Mouse (Mus musculus): ENCODE results near the gene Mrpl28. TPM values are rescaled to one million over a fixed set of nuclear protein-coding genes. Genes with fewer than 3 reads are reported as not detected.
A peak's percentile ranks its signal among the peaks of the same experiment; 100 is the strongest.
"Not testable (repeated sequence)": the region's sequence is repeated elsewhere in the genome, so short reads cannot be mapped to it uniquely, and the experiment has no call there.

Gene Mrpl28
- total RNA-seq, 2 experiments from 2014 or later, result 61.7 to 68.9 TPM

DNA sequence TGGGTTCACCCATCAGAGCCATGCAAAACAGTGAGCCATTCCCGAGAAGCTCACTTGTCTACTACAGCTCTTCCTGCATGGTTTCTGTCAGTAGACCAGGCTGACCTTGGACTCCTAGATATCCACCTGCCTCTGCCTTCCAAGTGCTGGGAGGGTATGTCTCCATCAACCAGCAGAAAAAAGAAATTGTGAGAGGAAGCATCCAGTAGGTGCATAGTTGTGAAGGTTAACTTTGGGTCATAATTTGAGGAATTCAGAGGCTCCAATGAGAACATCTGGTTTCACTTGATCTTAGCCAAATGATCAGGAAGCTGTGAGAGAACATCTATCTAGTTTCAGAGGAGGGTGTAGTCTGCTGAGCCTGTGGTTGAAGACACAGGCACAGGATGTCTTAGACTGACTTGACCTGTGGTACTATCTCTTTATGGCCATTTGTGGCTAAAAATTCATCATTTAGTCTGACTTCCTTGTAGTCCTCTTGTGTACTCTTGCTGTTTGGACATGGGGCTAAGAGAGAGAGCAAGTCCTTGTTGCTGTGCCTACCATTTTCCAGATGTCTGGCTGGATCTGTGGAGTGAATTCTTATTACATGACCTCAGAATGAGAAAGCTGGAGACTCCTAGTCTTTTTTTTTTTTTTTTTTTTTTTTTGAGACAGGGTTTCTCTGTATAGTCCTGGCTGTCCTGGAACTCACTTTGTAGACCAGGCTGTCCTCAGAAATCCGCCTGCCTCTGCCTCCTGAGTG lies 28.8 kb downstream of the Mrpl28 start:
- no peak for ATAC-seq (replicated peaks; ENCODE audit: poor library complexity, severe bottlenecking)

DNA sequence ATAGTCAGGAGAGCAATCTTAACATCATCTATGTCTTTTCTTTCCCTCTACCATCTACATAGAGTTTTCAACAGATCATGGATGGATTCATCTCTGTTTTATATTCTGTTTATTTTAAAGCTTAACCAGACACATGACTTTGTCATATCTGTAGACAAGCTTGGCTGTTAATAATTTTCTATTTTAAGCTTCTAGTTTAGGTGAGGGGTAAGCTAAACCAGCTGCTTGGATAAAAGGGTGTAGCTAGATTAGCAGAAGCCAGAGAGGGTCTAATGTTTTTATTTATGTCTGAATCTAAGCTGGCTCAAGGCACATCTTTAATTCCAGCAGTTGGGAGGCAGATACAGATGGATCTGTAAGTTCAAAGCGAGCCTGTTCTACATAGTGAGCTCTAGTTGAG lies 39.4 kb downstream of the Mrpl28 start:
- ATAC-seq (replicated peaks; ENCODE audit: poor library complexity, severe bottlenecking), result no peak

DNA sequence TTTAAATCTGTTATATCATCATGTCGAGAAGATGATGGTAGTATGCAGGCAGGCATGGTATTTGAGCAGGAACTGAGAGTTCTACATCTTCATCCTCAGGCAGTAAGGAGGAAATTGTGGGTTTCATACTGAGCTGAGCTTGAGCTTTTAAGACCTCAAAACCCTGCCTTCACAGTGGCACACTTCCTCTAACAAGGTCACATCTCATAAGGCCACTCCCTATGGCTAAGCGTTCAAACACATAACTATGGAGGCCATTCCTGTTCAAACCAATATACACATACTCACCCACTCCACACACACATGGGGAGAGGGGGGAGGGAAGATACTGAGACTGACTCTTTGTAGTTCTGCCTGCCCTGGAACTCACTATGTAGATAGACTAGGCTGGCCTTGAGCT lies 44.7 kb downstream of the Mrpl28 start:
- peak; percentile 98 for ATAC-seq (replicated peaks; ENCODE audit: poor library complexity, severe bottlenecking)

DNA sequence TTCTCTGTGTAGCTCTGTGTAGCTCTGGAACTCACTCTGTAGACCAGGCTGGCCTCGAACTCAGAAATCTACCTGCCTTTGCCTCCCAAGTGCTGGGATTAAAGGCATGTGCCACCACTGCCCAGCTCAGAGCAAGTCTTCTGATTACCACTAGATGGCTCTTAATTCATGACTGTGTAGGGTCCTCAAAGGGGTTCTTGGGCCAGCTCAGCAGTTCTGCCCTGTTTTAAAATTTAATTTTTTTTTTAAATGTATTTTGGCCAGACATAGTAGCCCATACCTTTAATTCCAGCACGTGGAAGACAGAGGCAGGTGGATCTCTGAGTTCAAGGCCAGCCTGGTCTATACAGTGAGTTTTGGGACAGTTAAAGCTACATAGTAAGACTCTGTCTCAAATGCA lies 51.9 kb downstream of the Mrpl28 start:
- ATAC-seq (replicated peaks; ENCODE audit: poor library complexity, severe bottlenecking), result not testable (repeated sequence)

Other genes with a start within 250 kb of the Mrpl28 start
- 23.4 and 27.7 TPM in 2 replicates for gene Mettl26, start 248.4 kb upstream of the Mrpl28 start, total RNA-seq (2014; fragmentation: Nextera tagmentation)
- 9.7 and 15.2 TPM in 2 replicates for gene Mettl26, start 248.4 kb upstream of the Mrpl28 start, total RNA-seq (2017)
- 2.1 TPM in 1 of 2 replicates, not detected in the other for gene Wfikkn1, start 242.6 kb upstream of the Mrpl28 start, total RNA-seq (2014; fragmentation: Nextera tagmentation)
- gene Wfikkn1, start 242.6 kb upstream of the Mrpl28 start, total RNA-seq (2017), result 1.1 and 1.3 TPM in 2 replicates
- 9.4 and 15.9 TPM in 2 replicates for gene Rab40c, start 203.8 kb upstream of the Mrpl28 start, total RNA-seq (2014; fragmentation: Nextera tagmentation)
- 7.2 and 11.8 TPM in 2 replicates for gene Rab40c, start 203.8 kb upstream of the Mrpl28 start, total RNA-seq (2017)
- 63.5 and 87.9 TPM in 2 replicates for gene Pigq, start 178.6 kb upstream of the Mrpl28 start, total RNA-seq (2014; fragmentation: Nextera tagmentation)
- 32.4 and 37.1 TPM in 2 replicates for gene Pigq, start 178.6 kb upstream of the Mrpl28 start, total RNA-seq (2017)
- gene Nhlrc4, start 178.5 kb upstream of the Mrpl28 start, total RNA-seq (2014; fragmentation: Nextera tagmentation), result not detected in 2 replicates
- gene Nhlrc4, start 178.5 kb upstream of the Mrpl28 start, total RNA-seq (2017), result not detected in 2 replicates
- gene A930017K11Rik, start 170.9 kb upstream of the Mrpl28 start, total RNA-seq (2014; fragmentation: Nextera tagmentation), result not detected in 2 replicates
- gene A930017K11Rik, start 170.9 kb upstream of the Mrpl28 start, total RNA-seq (2017), result not detected in 2 replicates
- gene Capn15, start 137.7 kb upstream of the Mrpl28 start, total RNA-seq (2014; fragmentation: Nextera tagmentation), result 12.5 and 16.4 TPM in 2 replicates
- gene Capn15, start 137.7 kb upstream of the Mrpl28 start, total RNA-seq (2017), result 3.2 and 5.3 TPM in 2 replicates
- gene Rab11fip3, start 53.9 kb upstream of the Mrpl28 start, total RNA-seq (2014; fragmentation: Nextera tagmentation), result 1.3 and 3.6 TPM in 2 replicates
- 0.46 and 0.60 TPM in 2 replicates for gene Rab11fip3, start 53.9 kb upstream of the Mrpl28 start, total RNA-seq (2017)
- gene Decr2, start 33.2 kb upstream of the Mrpl28 start, total RNA-seq (2014; fragmentation: Nextera tagmentation), result 5.7 and 13.3 TPM in 2 replicates
- 14.8 and 17.0 TPM in 2 replicates for gene Decr2, start 33.2 kb upstream of the Mrpl28 start, total RNA-seq (2017)
- 74.1 and 75.1 TPM in 2 replicates for gene Nme4, start 27.9 kb upstream of the Mrpl28 start, total RNA-seq (2014; fragmentation: Nextera tagmentation)
- gene Nme4, start 27.9 kb upstream of the Mrpl28 start, total RNA-seq (2017), result 41.2 and 43.4 TPM in 2 replicates
- gene Tmem8, start 10.2 kb upstream of the Mrpl28 start, total RNA-seq (2014; fragmentation: Nextera tagmentation), result 5.3 and 8.6 TPM in 2 replicates
- gene Tmem8, start 10.2 kb upstream of the Mrpl28 start, total RNA-seq (2017), result 2.1 and 3.7 TPM in 2 replicates
- 26.9 and 28.3 TPM in 2 replicates for gene Axin1, start 15.2 kb downstream of the Mrpl28 start, total RNA-seq (2014; fragmentation: Nextera tagmentation)
- gene Axin1, start 15.2 kb downstream of the Mrpl28 start, total RNA-seq (2017), result 147 and 186 TPM in 2 replicates
- gene Pdia2, start 75.6 kb downstream of the Mrpl28 start, total RNA-seq (2014; fragmentation: Nextera tagmentation), result not detected in 2 replicates
- gene Pdia2, start 75.6 kb downstream of the Mrpl28 start, total RNA-seq (2017), result 0.30 TPM in 1 of 2 replicates, not detected in the other
- not detected in 2 replicates for gene Rgs11, start 79.5 kb downstream of the Mrpl28 start, total RNA-seq (2014; fragmentation: Nextera tagmentation)
- not detected in 2 replicates for gene Rgs11, start 79.5 kb downstream of the Mrpl28 start, total RNA-seq (2017)
- not detected in 2 replicates for gene Arhgdig, start 84.3 kb downstream of the Mrpl28 start, total RNA-seq (2014; fragmentation: Nextera tagmentation)
- 0.98 TPM in 1 of 2 replicates, not detected in the other for gene Arhgdig, start 84.3 kb downstream of the Mrpl28 start, total RNA-seq (2017)
- 12.8 and 15.4 TPM in 2 replicates for gene Fam234a, start 120.7 kb downstream of the Mrpl28 start, total RNA-seq (2014; fragmentation: Nextera tagmentation)
- 5.1 and 6.1 TPM in 2 replicates for gene Fam234a, start 120.7 kb downstream of the Mrpl28 start, total RNA-seq (2017)
- 63.7 and 74.9 TPM in 2 replicates for gene Luc7l, start 129.4 kb downstream of the Mrpl28 start, total RNA-seq (2014; fragmentation: Nextera tagmentation)
- gene Luc7l, start 129.4 kb downstream of the Mrpl28 start, total RNA-seq (2017), result 60.0 and 122 TPM in 2 replicates

All from granulocyte monocyte progenitor cell, adult 5-6 weeks (primary cell).